Mouse (Mus musculus) intestine, embryonic 14.5 days (tissue): Measurements from ENCODE around the gene Kdm5a. TPM values are rescaled to one million over a fixed set of nuclear protein-coding genes. Genes with fewer than 3 reads are reported as not detected.

Experiments used
- polyA plus RNA-seq: library from polyadenylated mRNA; unstranded; fragments of >200 nt; fragmentation: Nextera tagmentation; extraction: Ambion mirVana; gene quantifications from 2 replicates; pipeline ENCODE4 v1.2.1, GENCODE M21; 2014

The Kdm5a gene
- polyA plus RNA-seq, 1 experiment from 2014 or later, result 50.6 TPM

Other genes with a start within 250 kb of the Kdm5a start
- gene D330020A13Rik, start 69.8 kb upstream of the Kdm5a start, polyA plus RNA-seq, result not detected in 2 replicates
- gene B4galnt3, start 69.6 kb upstream of the Kdm5a start, polyA plus RNA-seq, result 0.47 and 0.58 TPM in 2 replicates
- 21.5 and 24.6 TPM in 2 replicates for gene Ccdc77, start 250 bp downstream of the Kdm5a start, polyA plus RNA-seq
- 2.1 and 2.8 TPM in 2 replicates for gene Il17ra, start 99.1 kb downstream of the Kdm5a start, polyA plus RNA-seq
- gene Tmem121b, start 129.7 kb downstream of the Kdm5a start, polyA plus RNA-seq, result 0.12 and 0.27 TPM in 2 replicates
- 13.5 and 13.7 TPM in 2 replicates for gene Hdhd5, start 167.2 kb downstream of the Kdm5a start, polyA plus RNA-seq